Mouse (Mus musculus) yolk sac, embryonic 10.5 days (tissue): ENCODE results near the gene Sall1.

Experiments used
- DNase-seq: peaks from one replicate; pipeline ENCODE4 v3.0.0-alpha.2; 2017; ENCODE audit warnings: low spot score

Sall1 gene

DNA sequence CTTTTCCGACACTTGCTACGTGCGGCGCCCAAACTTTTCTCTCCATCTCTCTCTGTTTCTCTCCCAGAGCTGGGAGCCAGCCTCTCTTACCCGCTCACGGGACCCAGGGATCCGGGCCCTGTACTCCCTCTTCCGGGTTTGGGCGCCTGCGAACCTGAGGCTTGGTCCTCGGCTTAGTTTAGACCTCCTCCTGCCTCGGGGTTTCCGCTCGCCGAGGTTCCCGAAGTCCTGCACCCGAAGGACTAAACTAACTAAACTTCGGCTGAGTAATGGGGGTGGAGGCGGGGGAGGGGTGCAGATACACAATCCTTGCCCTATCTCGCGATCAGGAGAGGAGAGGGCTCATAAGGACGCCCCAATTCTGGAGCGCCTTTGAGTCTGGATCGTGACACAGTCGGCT is at the start of gene Sall1:
TSS of gene Sall1 (minus strand) at position 223 of the 400 bp plus-strand sequence.
- peak; percentile 58 for DNase-seq

DNA sequence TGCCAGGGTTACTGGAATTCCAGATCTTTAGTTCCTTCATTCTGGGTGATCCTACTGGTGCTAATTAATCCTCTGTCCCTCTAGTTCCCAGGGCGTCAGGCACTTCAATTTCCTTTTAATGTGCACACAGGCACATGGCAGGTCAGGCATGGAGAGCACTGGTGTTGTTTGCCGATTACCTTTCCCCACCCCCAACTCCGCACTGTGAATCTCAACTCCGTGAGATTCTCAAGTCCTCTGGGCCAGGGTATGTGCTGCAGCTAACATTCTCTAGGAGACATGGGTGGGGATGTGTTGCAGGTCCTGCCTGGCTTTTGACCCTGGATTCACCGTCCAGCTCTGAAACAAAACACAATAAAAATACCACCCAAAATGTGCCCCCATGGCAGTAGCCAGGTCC is 46.0 kb upstream of the Sall1 start:
- DNase-seq: no peak

DNA sequence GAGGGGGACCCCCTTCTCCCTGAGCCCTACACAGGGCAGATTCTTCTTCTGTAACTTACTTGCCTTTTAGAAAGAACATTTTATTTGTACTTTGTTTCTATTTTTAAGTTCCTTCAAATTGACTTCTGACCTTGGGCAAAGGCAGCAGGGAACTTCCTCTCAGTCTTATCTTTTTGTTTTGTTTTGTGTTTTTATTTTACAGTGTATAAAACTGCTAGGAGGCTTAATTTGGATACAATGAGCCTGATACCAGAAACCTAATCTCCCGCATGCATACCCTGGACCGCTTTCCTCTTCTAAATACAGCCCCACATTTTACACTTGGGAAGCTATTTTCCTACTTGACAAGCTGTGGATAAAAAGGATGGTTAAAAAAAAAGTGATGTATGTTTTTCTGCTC is 35.2 kb upstream of the Sall1 start:
- DNase-seq: no peak

DNA sequence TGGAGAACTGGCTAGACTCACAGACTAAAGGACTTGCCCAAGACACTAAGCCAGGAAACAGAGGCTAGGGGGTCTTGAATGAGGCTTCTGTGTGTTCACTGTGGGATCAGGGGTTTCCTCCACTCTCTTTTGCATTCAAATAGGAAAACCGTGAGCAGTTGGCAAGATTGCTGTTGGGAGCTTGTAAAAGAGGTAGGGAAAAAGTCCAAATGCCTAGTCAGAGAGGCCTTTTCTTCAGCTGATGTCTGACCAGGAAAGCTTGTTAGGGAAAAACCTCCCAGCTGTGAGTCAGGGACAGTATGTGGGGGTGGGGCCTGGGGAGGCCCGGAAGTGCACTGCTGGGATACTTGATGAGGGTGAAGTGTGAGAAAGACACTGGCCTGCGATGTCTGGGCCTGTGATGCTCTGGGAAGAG is 29.0 kb upstream of the Sall1 start:
- DNase-seq: no peak

DNA sequence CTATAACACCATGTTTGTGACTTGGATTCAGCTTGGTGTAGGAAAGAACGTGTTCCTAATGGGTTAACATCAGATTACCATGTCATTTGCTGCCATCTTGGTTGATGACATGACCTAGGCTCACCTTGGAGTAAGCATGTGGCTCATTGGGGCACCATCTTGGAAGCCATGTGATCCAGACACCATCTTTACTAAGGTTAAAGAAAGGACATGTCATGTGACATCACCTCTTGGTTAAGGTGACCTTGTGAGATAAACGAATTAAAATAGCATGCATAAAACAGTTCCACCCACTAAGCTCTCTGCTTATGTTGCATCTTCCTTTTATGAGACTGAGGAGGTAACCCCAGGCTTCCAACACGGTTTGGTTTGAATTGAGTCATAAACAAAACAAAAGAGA is 23.5 kb upstream of the Sall1 start:
- DNase-seq: no peak

DNA sequence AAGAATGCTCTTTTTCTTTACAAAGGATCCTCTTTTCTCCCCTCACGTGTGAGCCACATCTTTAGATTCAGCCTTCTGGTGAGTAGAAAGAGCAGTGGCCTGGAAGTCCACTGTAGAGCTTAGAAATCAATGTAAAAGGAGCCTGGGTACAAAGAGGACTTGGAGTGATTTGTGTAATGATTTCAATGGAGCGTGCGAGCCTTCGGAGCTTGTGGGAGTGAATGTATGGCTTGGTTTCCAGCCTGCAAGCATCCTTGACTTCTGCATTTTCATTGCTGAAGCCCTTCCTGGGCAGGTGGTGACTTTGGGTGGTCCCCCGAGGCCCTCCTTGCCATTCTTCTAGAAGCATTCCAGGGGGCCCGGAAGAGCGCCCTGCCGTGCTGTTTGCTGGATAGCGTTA is 20.1 kb upstream of the Sall1 start:
- DNase-seq: no peak

DNA sequence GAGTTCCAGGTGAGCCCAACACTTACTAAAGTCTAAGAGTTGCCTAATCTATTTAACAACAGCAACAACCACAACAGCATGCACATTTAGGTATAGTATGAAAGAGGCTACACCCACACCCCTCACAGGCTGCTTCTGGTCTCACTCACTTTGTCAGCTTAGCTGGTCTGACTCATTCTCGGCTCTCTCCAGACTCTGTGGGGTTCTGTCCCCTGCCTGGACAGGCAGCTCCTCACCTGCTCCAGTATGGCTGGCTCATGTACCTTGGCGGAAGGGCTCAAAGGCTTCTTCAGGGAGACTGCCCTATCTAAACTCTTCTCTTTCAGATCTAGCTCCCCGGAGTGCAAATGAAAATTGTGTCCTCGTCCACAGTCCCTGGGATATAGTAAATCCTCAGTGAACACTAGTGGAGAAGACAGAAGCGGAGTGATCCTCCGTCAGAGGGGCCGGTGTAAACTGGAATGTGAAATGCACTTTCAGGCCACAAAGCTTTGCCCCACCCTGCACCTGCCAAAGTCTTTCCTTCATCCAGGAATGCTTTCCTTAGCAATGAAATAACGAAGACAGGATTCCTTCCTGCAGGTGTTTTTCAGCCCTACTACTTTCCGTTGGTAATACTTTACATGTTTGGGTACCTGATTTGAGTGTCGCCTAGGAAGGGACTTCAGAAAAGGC is 19.5 kb upstream of the Sall1 start:
- no peak for DNase-seq

DNA sequence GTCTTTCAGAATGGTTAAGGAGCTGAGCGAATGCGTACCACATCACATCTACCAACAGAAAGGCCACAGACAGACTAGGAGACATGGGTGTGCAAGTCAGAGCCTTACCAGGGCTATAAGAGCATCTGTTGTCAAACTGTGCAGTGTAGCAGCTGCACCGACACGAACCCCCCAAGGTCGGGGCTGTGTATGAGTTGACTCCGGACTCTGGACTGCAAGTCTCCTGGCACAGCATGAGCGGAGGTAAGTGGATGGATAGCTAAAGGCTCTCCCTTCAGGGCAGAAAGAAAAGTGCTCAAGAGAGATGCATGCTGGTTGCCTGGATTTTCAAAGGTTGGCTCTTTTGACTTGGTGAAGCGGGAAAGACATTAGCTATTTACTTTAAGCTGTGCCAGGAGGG is 16.8 kb upstream of the Sall1 start:
- no peak for DNase-seq

DNA sequence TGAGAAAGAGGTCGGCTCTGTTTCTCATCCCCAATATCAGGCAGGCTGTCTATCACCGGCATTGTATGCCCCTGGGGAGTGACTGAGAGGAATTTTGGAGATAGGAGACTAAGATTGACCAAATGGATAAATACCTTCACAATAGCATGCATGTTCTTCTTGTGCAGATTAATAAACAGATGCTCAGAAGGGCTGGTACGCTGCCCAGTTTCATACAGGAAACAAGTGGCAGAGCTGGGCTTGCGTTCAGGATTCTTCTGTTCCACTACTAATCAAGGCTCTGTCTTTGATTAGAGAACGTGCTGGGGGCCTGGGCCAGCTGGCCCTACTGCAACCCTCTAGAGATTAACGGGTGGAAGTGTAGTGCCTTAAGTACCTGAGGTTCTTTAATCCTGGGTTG is 15.5 kb upstream of the Sall1 start:
- no peak for DNase-seq

DNA sequence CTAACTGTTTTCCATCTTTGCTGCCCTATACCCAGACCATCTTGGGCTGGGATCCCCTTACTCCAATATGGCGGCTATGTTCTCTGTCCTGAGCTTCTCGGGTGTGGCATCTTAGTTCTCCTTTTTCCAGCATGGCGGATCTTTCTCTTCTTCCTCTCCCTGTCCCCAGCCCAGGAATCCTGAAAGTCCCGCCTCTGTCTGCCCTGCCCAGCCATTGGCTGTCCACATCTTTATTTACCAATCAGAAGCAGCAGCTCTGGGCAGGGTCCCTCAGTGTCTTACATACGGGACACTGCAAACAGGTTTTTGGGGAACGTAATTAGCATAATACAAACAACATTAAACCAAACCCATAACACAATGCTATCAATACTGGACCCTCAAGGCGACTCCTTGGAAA is 8.9 kb upstream of the Sall1 start:
- peak; percentile 42 for DNase-seq

DNA sequence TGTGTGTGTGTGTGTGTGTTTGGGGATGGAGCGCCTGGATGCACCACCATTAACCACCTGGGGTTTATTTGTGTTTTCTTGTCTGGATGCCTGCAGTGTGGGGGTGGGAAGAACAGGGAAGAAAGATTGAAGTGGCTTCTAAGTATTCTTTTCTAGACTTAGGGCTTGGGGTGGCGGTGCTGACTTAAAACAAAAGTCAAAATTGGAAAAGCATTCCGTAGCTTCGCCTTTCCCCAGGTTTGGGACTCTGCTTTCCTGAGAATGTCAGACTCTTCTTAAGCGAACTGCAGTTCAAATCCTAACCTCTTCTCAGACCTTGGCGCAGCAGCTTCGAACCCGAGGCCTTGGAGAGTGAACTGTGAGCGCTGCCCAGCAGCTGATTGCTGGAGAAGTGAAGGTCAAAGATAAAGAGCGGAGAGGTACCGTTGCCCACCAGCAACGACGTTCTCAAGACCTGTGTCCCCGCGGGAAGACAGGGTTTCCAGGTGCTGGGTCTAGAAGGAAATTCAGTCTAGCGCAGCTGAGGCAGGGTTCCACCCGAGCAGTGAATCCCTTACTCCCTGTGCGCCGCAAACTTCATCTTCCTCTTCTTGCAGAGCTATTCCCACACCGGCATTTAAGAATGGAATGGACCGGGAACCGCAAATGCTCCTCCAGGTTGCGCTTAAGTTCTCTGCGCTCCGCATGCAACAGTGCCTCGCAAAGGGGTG is 2.8 kb upstream of the Sall1 start:
- no peak for DNase-seq

DNA sequence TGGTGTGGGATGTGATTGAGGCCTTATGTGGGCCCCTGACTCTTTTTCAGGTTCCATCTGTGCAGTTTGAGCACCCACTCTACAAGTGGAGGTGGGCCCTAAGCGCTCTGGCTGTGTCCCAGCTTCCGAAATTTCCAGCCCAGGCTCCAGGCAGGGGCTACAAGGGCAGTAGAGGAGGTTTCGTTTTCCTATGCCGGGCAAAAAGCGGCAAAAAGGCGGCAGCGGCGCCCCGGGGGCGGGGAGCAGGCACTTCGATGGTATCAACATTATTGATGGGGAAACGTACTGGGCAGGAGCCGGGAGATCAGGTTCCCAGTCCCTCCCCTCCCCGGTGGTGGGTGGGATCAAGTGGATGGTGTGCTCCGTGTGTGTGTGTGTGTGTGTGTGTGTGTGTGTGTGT is 2.3 kb upstream of the Sall1 start:
- DNase-seq: peak; percentile 49

DNA sequence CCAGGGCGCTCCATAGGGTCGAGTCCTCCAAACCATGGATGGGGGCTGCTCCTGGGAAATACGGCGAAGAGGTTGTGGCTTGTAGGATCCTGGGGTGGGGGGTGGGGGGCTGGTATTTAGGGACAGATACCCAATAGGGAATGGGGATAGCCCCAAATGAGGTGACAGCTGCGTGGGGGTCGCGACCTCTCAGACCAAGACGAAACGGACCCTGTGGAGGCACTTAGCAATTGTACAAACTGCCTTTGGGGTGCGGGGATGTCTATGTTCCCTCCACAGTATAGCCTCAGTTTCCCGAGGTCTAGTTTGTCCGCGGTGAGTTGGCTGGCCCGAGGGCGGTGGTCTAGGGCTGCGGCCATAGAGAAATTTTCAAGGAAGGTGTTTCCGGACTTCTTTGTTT is 1.8 kb upstream of the Sall1 start:
- DNase-seq: no peak

DNA sequence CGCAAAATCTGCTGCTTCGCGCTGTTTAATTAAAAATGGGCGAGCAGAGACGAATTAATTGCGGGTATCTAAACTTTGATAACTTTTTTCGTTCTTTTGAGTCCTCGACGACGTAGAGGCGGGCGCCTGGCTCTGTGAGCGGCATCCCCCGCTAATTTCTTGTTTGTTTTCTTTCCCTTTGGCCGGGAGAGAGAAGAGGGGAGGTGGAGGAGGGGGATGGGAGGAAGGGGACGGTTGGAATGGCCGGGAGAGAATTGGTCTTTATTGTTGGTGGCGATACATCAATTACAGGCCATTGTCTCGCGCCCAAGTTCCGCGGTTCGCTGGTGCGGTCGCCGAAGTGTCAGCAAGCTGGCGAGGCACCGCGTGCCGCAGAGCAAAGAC is 1.2 kb upstream of the Sall1 start:
- DNase-seq: peak; percentile 38

DNA sequence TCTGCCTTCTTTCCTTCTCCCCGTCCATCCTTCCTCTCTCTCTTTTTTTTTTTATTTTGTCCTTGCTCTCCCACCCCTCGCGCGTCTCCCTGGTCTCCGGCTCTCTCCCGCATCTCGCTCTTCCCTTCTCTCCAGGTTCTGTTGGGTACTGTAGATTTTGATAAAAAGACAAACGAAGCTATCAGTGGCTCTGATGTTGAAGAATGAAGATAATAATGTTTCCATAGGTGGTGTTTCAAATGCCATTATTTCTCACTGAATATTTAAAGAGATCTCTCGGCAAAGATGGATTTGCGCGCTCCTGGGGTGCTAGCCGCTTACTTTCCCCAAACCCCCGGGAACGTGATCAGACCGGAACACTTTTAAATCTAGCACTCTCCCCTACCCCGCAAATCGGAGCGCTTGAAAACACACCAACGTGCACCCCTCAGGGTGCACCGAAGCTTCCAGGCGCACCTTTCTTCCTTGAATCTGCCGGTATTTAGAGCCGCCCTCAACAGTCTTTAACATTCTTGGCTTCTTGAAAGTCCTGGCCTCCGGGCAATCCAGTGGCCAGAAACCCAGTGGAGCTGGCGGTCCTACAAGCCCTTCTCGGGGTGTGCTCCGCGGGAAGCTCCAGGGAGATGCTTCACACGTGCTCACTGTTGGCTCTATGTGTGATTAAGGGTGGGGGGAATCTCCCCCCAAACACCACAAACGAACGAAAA is 702 bp upstream of the Sall1 start:
- DNase-seq: peak; percentile 34

DNA sequence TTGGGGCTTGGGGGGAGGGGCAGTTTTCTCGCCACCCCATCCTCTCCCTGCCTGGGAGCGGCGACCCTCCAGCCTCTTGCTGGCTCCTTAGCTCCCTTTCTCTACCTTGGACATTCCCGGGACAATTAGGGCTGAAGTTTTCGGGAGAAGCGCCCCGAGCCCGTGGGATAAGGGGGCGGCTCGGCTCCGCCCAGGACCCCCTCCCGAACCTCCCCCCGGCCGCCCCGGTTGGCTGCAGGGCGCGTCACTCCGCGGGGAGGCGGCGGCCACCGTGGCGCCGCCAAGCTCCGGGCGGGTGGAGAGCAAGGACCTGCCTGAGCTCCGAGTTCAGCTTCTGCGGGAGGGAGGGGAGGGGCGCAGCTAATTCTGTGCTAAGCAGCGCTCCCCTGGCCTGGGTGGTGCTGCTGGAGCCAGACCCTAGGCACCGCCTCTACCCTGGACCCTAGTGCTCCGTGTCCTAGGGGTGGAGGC is 556 bp downstream of the Sall1 start:
- peak; percentile 87 for DNase-seq

DNA sequence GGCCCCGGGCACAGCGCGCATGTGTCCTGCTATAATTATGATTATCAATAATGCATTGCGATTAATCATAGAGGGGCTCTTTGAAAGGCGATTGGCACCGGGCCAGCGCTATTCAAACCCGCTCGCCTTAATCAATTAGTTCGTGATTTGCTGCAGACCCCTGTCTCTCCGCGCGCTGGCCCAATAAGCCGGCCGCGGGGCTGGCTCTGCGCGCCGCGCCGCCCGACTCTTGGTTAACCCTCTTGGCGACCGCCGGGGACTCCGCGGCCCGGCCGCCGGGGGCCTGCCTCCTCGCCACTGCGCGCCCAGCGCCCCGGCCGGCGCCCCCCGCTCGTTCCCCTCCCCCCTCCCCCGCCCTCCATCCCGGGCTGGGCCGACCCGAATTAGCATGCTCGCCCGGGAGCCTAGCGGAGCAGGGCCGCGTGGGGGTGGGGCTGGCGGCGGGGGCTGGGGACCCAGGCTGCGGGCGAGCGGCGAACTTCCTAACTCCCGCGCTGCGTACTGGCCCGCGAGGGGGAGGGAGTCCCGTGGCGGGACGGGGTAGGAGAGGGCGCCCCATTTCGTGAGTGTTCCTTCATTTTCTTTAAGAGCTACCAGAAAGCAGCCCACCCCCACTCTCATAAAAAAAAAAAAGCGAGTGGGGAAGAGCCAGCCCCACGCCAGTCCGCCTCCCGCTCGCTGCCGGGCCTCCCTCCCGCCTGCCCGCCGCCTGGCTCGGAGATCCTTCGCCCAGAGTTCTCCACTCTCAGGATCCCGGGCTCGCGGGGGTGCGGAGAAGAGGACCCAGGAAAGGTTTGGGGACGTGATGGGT is 1.2 kb downstream of the Sall1 start:
- DNase-seq: peak; percentile 89

DNA sequence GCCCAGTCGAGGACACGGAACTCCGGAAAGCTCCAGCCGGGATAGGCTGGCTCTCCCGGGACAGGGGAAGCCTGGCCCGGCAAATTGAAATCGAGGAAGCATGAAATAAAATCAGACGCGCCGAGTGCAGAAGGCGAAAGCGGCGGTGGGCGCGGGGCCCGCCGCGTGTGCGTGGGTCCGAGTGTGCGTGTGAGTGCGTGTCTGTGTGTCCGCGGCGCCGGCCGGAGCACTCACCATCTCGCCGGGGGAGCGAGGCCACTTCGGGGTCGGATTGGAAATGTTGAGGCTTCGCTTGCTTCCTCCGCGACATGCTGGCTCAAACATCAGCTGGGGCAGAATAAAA is 1.9 kb downstream of the Sall1 start:
- peak; percentile 61 for DNase-seq

DNA sequence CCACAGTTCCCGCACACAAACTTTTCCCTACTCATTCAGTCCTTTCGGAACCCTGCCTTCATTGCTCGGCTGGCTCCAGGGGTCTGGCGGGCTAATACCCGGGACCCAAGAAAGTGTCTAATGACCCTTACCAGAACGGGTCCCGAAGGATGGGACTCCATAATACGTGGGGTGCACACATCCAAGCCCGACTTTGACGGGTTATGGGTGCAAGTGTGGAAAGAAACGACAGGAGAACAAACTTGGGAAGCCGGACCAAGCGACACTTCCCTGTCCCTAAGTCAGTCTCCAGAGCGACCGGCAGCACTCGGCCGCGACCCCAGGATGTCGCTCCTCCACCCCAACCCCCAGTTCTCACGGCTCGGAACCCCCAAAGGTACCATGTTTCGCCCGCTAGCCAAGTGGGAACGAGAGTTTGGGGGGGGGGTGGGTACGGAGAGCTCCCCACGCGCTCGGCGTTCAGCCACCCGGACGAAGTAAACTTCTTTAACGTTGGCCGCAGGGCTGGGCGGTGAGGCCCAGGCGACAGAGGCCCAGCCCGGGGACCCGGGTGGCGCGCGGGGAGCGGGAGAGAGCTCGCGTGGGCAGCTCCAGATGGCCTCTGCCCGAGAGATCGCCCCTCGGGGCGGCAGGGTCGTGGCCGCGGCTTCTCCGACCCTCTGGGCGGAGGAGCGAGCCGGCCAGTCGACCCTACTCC is 2.4 kb downstream of the Sall1 start:
- peak; percentile 57 for DNase-seq

DNA sequence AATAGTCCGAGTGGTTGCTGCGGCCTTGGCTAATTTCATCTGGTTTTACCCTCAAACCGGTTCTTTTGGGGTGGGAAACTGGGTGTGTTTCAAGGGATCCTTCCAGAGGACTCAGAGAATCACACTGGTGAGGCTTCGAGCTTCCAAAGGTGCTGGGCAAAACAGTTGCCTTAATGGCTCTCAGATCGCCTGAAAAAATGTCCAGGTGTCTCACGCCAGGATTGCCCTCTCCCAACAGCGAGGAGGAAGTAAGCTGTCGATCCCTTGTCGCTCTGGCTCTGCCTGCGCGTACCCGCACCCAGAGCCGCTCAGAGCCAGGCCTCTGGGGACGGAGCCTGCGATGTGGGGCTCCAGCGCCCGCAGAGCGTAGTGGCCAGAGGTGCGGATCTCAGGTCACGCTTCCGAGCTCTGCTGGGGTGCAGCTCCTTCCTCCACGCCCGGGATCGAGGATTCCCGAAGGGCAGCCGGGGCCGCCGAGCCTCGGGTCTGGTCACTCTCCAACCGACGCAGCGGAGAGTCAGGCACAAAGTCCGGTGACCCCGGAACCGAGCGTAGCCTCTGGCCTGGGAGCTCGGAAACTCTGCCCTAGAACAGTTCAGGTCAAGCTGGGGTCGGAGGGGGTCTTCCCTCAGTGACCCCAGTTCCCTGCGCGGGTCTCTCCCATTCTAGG is 3.1 kb downstream of the Sall1 start:
- DNase-seq: peak; percentile 74

DNA sequence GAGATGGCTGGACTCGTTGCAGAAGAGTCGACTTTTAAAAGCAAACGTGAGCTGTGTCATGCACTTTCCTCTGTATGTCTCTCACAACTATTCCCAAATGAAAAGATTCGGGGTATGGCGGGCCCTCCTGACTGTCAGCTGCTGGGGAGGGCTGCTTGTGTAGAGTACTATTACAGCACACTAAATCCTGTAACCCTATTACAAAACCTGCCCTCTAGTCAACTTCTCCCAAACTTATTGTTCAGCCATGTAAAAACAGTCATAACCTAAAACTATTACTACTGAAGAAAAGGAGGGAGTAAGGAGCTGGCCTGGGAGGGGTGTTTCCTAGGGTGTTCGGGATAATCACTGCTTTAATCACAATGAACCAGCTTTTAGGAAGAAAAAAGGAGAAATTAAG is 4.1 kb downstream of the Sall1 start:
- no peak for DNase-seq
